Mouse (Mus musculus): ENCODE data around the gene Cdh22. TPM values are rescaled to one million over a fixed set of nuclear protein-coding genes. Genes with fewer than 3 reads are reported as not detected.

Cdh22 gene
- polyA plus RNA-seq, 1 experiment from 2014 or later = 0.78 TPM

GRCm38 (mm10) chr2:165166664-165167435 lies 67.8 kb downstream of the Cdh22 start:
- peaks cover 94% of the 10 kb centered on the region for H3K27me3 ChIP-seq
- 6% methylated on average over 18 of the region's 18 CpGs for WGBS
- 0 out of 2 replicates have a peak, but pooled peaks cover 4% of the 10 kb centered on the region for H3K4me1 ChIP-seq

GRCm38 (mm10) chr2:165162221-165162620 lies 72.4 kb downstream of the Cdh22 start:
- Histone ChIP-seq H3K36me3 (no peaks in the 10 kb centered on the region), H3K4me2 (no peak overlapping the region), H3K9ac (no peak overlapping the region), H3K4me3 (replicated peaks) (no peak overlapping the region), H3K4me1 (0 out of 2 replicates have a peak, but pooled peaks cover 4% of the 10 kb centered on the region), H3K27me3 (peaks cover 72% of the 10 kb centered on the region), H3K9me3 (replicated peaks) (no peaks in the 10 kb centered on the region), H3K27ac (no peak overlapping the region)
- no peak for ATAC-seq (replicated peaks; ENCODE audit: low FRiP score)
- 8% methylated on average over 5 of the region's 5 CpGs for WGBS

More at GRCm38 (mm10) chr2:165166664-165167435, 67.8 kb downstream of the Cdh22 start:
- no peaks in the 10 kb centered on the region for H3K36me3 ChIP-seq
- H3K4me3 ChIP-seq (replicated peaks) = no peak overlapping the region
- no peak overlapping the region for H3K27ac ChIP-seq
- no peak for ATAC-seq (replicated peaks; ENCODE audit: low FRiP score)
- H3K4me2 ChIP-seq = no peak overlapping the region
- H3K9ac ChIP-seq = no peak overlapping the region
- no peaks in the 10 kb centered on the region for H3K9me3 ChIP-seq (replicated peaks)

GRCm38 (mm10) chr2:165160466-165160865 lies 74.2 kb downstream of the Cdh22 start:
- no peak overlapping the region for H3K9ac ChIP-seq
- no peaks in the 10 kb centered on the region for H3K9me3 ChIP-seq (replicated peaks)
- H3K27me3 ChIP-seq = peaks cover 66% of the 10 kb centered on the region
- no peaks in the 10 kb centered on the region for H3K4me1 ChIP-seq
- no peak overlapping the region for H3K4me2 ChIP-seq
- no peak overlapping the region for H3K27ac ChIP-seq
- no peak for ATAC-seq (replicated peaks; ENCODE audit: low FRiP score)
- WGBS = 15% methylated on average over 5 of the region's 5 CpGs
- H3K4me3 ChIP-seq (replicated peaks) = no peak overlapping the region
- H3K36me3 ChIP-seq = no peaks in the 10 kb centered on the region

- no peaks in the 10 kb centered on the region for H3K36me3 ChIP-seq
- H3K9ac ChIP-seq = no peak overlapping the region
- no peak overlapping the region for H3K4me2 ChIP-seq
- no peaks in the 10 kb centered on the region for H3K9me3 ChIP-seq (replicated peaks)
- 15% methylated on average over 15 of the region's 15 CpGs for WGBS
- no peaks in the 10 kb centered on the region for H3K4me1 ChIP-seq
- no peak overlapping the region for H3K4me3 ChIP-seq (replicated peaks)
- peaks cover 63% of the 10 kb centered on the region for H3K27me3 ChIP-seq
- peak; percentile 25; the same call in 1 of the 2 replicates for ATAC-seq (replicated peaks; ENCODE audit: low FRiP score)
- no peak overlapping the region for H3K27ac ChIP-seq
These were observed 75.5 kb downstream of the Cdh22 start for GRCm38 (mm10) chr2:165159055-165159688.

GRCm38 (mm10) chr2:165158317-165158716 lies 76.3 kb downstream of the Cdh22 start:
- Histone ChIP-seq H3K36me3 (no peaks in the 10 kb centered on the region), H3K4me1 (no peaks in the 10 kb centered on the region), H3K9ac (no peak overlapping the region), H3K4me2 (no peak overlapping the region), H3K9me3 (replicated peaks) (no peaks in the 10 kb centered on the region), H3K27ac (no peak overlapping the region), H3K27me3 (peaks cover 64% of the 10 kb centered on the region), H3K4me3 (replicated peaks) (no peak overlapping the region)
- 62% methylated on average over 4 of the region's 4 CpGs for WGBS
- no peak for ATAC-seq (replicated peaks; ENCODE audit: low FRiP score)

- peaks cover 67% of the 10 kb centered on the region for H3K27me3 ChIP-seq
- H3K4me2 ChIP-seq = no peak overlapping the region
- H3K9me3 ChIP-seq (replicated peaks) = no peaks in the 10 kb centered on the region
- no peak overlapping the region for H3K27ac ChIP-seq
- no peak overlapping the region for H3K4me3 ChIP-seq (replicated peaks)
- WGBS = 69% methylated on average over 11 of the region's 11 CpGs
- no peaks in the 10 kb centered on the region for H3K4me1 ChIP-seq
- no peak overlapping the region for H3K9ac ChIP-seq
- no peaks in the 10 kb centered on the region for H3K36me3 ChIP-seq
- ATAC-seq (replicated peaks; ENCODE audit: low FRiP score) = no peak
These were observed 76.8 kb downstream of the Cdh22 start for GRCm38 (mm10) chr2:165157900-165158299.

- WGBS = 38% methylated on average over 12 of the region's 12 CpGs
- ATAC-seq (replicated peaks; ENCODE audit: low FRiP score) = no peak
- H3K4me3 ChIP-seq (replicated peaks) = no peak overlapping the region
- H3K9me3 ChIP-seq (replicated peaks) = no peaks in the 10 kb centered on the region
- H3K27ac ChIP-seq = no peak overlapping the region
- H3K4me1 ChIP-seq = peaks cover 2% of the 10 kb centered on the region
- H3K27me3 ChIP-seq = peaks cover 73% of the 10 kb centered on the region
- no peaks in the 10 kb centered on the region for H3K36me3 ChIP-seq
- H3K9ac ChIP-seq = no peak overlapping the region
- H3K4me2 ChIP-seq = no peak overlapping the region
These were observed 81.6 kb downstream of the Cdh22 start for GRCm38 (mm10) chr2:165153006-165153405.

GRCm38 (mm10) chr2:165149741-165150140 lies 84.9 kb downstream of the Cdh22 start:
- no peak for ATAC-seq (replicated peaks; ENCODE audit: low FRiP score)
- Histone ChIP-seq H3K9me3 (replicated peaks) (no peaks in the 10 kb centered on the region), H3K36me3 (no peaks in the 10 kb centered on the region), H3K9ac (no peak overlapping the region), H3K4me3 (replicated peaks) (no peak overlapping the region), H3K4me2 (no peak overlapping the region), H3K27ac (no peak overlapping the region), H3K27me3 (peaks cover 62% of the 10 kb centered on the region), H3K4me1 (peaks cover 8% of the 10 kb centered on the region)
- WGBS = 49% methylated on average over 3 of the region's 3 CpGs

GRCm38 (mm10) chr2:165145821-165146220 lies 88.8 kb downstream of the Cdh22 start:
- Histone ChIP-seq H3K27me3 (peaks cover 67% of the 10 kb centered on the region), H3K4me1 (peaks cover 32% of the 10 kb centered on the region), H3K36me3 (no peaks in the 10 kb centered on the region), H3K9ac (no peak overlapping the region), H3K4me3 (replicated peaks) (no peak overlapping the region), H3K27ac (no peak overlapping the region), H3K9me3 (replicated peaks) (no peaks in the 10 kb centered on the region), H3K4me2 (no peak overlapping the region)
- ATAC-seq (replicated peaks; ENCODE audit: low FRiP score) = no peak
- WGBS = 59% methylated on average over 13 of the region's 13 CpGs

- no peaks in the 10 kb centered on the region for H3K36me3 ChIP-seq
- H3K4me1 ChIP-seq = peaks cover 37% of the 10 kb centered on the region
- H3K4me2 ChIP-seq = no peak overlapping the region
- H3K4me3 ChIP-seq (replicated peaks) = no peak overlapping the region
- peaks cover 69% of the 10 kb centered on the region for H3K27me3 ChIP-seq
- H3K9me3 ChIP-seq (replicated peaks) = no peaks in the 10 kb centered on the region
- H3K27ac ChIP-seq = no peak overlapping the region
- no peak for ATAC-seq (replicated peaks; ENCODE audit: low FRiP score)
- H3K9ac ChIP-seq = no peak overlapping the region
- WGBS = 54% methylated on average over 14 of the region's 14 CpGs
These were observed 91.2 kb downstream of the Cdh22 start for GRCm38 (mm10) chr2:165143487-165143886.

GRCm38 (mm10) chr2:165136049-165136448 lies 98.6 kb downstream of the Cdh22 start:
- no peak overlapping the region for H3K9ac ChIP-seq
- WGBS = 32% methylated on average over 16 of the region's 16 CpGs
- no peaks in the 10 kb centered on the region for H3K9me3 ChIP-seq (replicated peaks)
- no peak overlapping the region for H3K27ac ChIP-seq
- H3K4me1 ChIP-seq = peaks cover 44% of the 10 kb centered on the region
- H3K36me3 ChIP-seq = no peaks in the 10 kb centered on the region
- ATAC-seq (replicated peaks; ENCODE audit: low FRiP score) = no peak
- no peak overlapping the region for H3K4me3 ChIP-seq (replicated peaks)
- peaks cover 78% of the 10 kb centered on the region for H3K27me3 ChIP-seq
- H3K4me2 ChIP-seq = no peak overlapping the region

- 0 out of 2 replicates have a peak overlapping the region, but pooled peaks have one; percentile 8 for H3K4me3 ChIP-seq (replicated peaks)
- 0 out of 2 replicates have a peak overlapping the region, but pooled peaks have one; percentile 10 for H3K9ac ChIP-seq
- WGBS = 0% methylated on average over 15 of the region's 15 CpGs
- H3K27me3 ChIP-seq = peaks cover 72% of the 10 kb centered on the region
- H3K4me2 ChIP-seq = peak overlapping the region; percentile 42
- no peaks in the 10 kb centered on the region for H3K9me3 ChIP-seq (replicated peaks)
- H3K4me1 ChIP-seq = peaks cover 44% of the 10 kb centered on the region
- no peaks in the 10 kb centered on the region for H3K36me3 ChIP-seq
- no peak overlapping the region for H3K27ac ChIP-seq
- peak; percentile 30; the same call in 1 of the 2 replicates for ATAC-seq (replicated peaks; ENCODE audit: low FRiP score)
These were observed 101.1 kb downstream of the Cdh22 start for GRCm38 (mm10) chr2:165133566-165133965.

Data from kidney, embryonic 15.5 days (tissue).